Mouse (Mus musculus) CH12.LX (cell line): ENCODE results near the gene Mindy4b-ps. TPM values are rescaled to one million over a fixed set of nuclear protein-coding genes. Genes with fewer than 3 reads are reported as not detected.
A peak's percentile ranks its signal among the peaks of the same experiment; 100 is the strongest.

Experiments
- DNase-seq: peaks from one replicate; pipeline ENCODE4 v3.0.0-alpha.2; 2013; ENCODE audit errors: extremely low read depth
- H3K27ac ChIP-seq: 2 replicates; pipeline ENCODE4 v1.5.1; 2012; ENCODE audit warnings: low read depth, mild to moderate bottlenecking, control low read depth, moderate library complexity; ENCODE audit not compliant: insufficient read depth
- H3K27me3 ChIP-seq: replicated peaks from 2 replicates; pipeline ENCODE3; 2012; ENCODE audit warnings: inconsistent platforms
- H3K36me3 ChIP-seq, 2 experiments: replicated peaks in 1 of 2; 2 replicates each; pipeline versions ENCODE3 to v1.6.1; 2012; ENCODE audit warnings: inconsistent platforms in 1 of 2, low read length in 1 of 2, mild to moderate bottlenecking in 1 of 2, mixed read lengths in 1 of 2, moderate library complexity in 1 of 2; ENCODE audit not compliant: control insufficient read depth in 1 of 2, insufficient read depth in 1 of 2
- H3K4me1 ChIP-seq, 2 experiments: 2 replicates each; pipeline ENCODE4 v1.6.1; 2012; ENCODE audit warnings: inconsistent platforms in 1 of 2, moderate library complexity in 1 of 2; ENCODE audit not compliant: insufficient read depth in 2 of 2, control insufficient read depth in 1 of 2
- H3K4me2 ChIP-seq: 2 replicates; pipeline ENCODE4 v1.6.1; 2012; ENCODE audit warnings: low read depth, mild to moderate bottlenecking, control low read depth; ENCODE audit not compliant: poor library complexity, insufficient read depth, severe bottlenecking
- H3K4me3 ChIP-seq, 3 experiments: fragments of 150-350 bp in 1 of 3; sonication (generic) in 1 of 3; replicated peaks in 1 of 3; 2 replicates each; pipeline versions ENCODE3 to v1.5.1; 2011 to 2012; ENCODE audit warnings: low read depth in 2 of 3, low read length in 2 of 3, mild to moderate bottlenecking in 2 of 3, moderate library complexity in 2 of 3, control low read depth in 1 of 3, improper control_type of control experiment in 1 of 3, inconsistent platforms in 1 of 3, mixed read lengths in 1 of 3; ENCODE audit not compliant: poor library complexity in 1 of 3
- H3K79me2 ChIP-seq: replicated peaks from 2 replicates; pipeline ENCODE4 v1.6.1; 2012; ENCODE audit warnings: mild to moderate bottlenecking, moderate library complexity; ENCODE audit not compliant: control insufficient read depth, poor library complexity, insufficient read depth, severe bottlenecking; ENCODE audit errors: extremely low read depth
- H3K9ac ChIP-seq: 2 replicates; pipeline ENCODE4 v1.6.1; 2012; ENCODE audit warnings: low read depth, mild to moderate bottlenecking, control low read depth, moderate library complexity; ENCODE audit not compliant: insufficient read depth
- H3K9me3 ChIP-seq: replicated peaks from 2 replicates; pipeline ENCODE3; 2012; ENCODE audit warnings: low read length, inconsistent platforms, mixed read lengths
- CHD2 ChIP-seq: IDR thresholded peaks from 2 replicates; pipeline ENCODE4 v1.6.1; 2011; ENCODE audit warnings: low read length, improper control_type of control experiment
- CTCF ChIP-seq, 2 experiments: IDR thresholded peaks in 1 of 2; conservative IDR thresholded peaks in 1 of 2; 2 replicates each; pipeline ENCODE4 v1.5.1; 2011 to 2012; ENCODE audit warnings: low read depth in 2 of 2, low read length in 2 of 2, improper control_type of control experiment in 1 of 2, inconsistent platforms in 1 of 2, mild to moderate bottlenecking in 1 of 2, moderate library complexity in 1 of 2
- E2F4 ChIP-seq: IDR thresholded peaks from 2 replicates; pipeline ENCODE4 v1.6.1; 2011; ENCODE audit warnings: low read depth, low read length, improper control_type of control experiment; ENCODE audit not compliant: insufficient replicate concordance
- EP300 ChIP-seq: IDR thresholded peaks from 2 replicates; pipeline ENCODE4 v1.6.1; 2011; ENCODE audit warnings: low read length, improper control_type of control experiment
- ETS1 ChIP-seq: conservative IDR thresholded peaks from 2 replicates; pipeline ENCODE4 v1.6.1; 2012; ENCODE audit warnings: low read depth, mild to moderate bottlenecking, inconsistent platforms, low read length, improper control_type of control experiment, moderate library complexity
- GABPA ChIP-seq: IDR thresholded peaks from 2 replicates; pipeline ENCODE4 v1.6.1; 2012; ENCODE audit warnings: low read depth, low read length, improper control_type of control experiment, inconsistent platforms; ENCODE audit not compliant: insufficient replicate concordance
- JUN ChIP-seq: IDR thresholded peaks from 2 replicates; pipeline ENCODE4 v1.6.1; 2011; ENCODE audit warnings: low read depth, mild to moderate bottlenecking, low read length, improper control_type of control experiment, moderate library complexity; ENCODE audit not compliant: insufficient read depth
- KAT2A ChIP-seq: IDR thresholded peaks from 2 replicates; pipeline ENCODE4 v1.6.1; 2012; ENCODE audit warnings: low read length, improper control_type of control experiment, inconsistent platforms; ENCODE audit not compliant: insufficient replicate concordance
- MAFK ChIP-seq: IDR thresholded peaks from 2 replicates; pipeline ENCODE4 v1.6.1; 2011; ENCODE audit warnings: low read length, improper control_type of control experiment; ENCODE audit not compliant: insufficient replicate concordance
- MAZ ChIP-seq: IDR thresholded peaks from 2 replicates; pipeline ENCODE4 v1.6.1; 2012; ENCODE audit warnings: low read depth, mild to moderate bottlenecking, inconsistent platforms, low read length, improper control_type of control experiment, moderate library complexity
- MXI1 ChIP-seq: IDR thresholded peaks from 2 replicates; pipeline ENCODE4 v1.6.1; 2011; ENCODE audit warnings: mild to moderate bottlenecking, low read depth, low read length, improper control_type of control experiment
- MYC ChIP-seq: IDR thresholded peaks from 2 replicates; pipeline ENCODE4 v1.6.1; 2011; ENCODE audit warnings: low read depth, mild to moderate bottlenecking, improper control_type of control experiment, low read length
- NELFE ChIP-seq: IDR thresholded peaks from 2 replicates; pipeline ENCODE4 v1.6.1; 2011; ENCODE audit warnings: low read depth, low read length, improper control_type of control experiment
- PAX5 ChIP-seq: IDR thresholded peaks from 2 replicates; pipeline ENCODE4 v1.6.1; 2012; ENCODE audit warnings: low read length, inconsistent platforms, mixed read lengths
- POLR2A ChIP-seq: IDR thresholded peaks from 2 replicates; pipeline ENCODE4 v1.6.1; 2011; ENCODE audit warnings: low read depth, mild to moderate bottlenecking, improper control_type of control experiment, low read length
- RAD21 ChIP-seq: IDR thresholded peaks from 2 replicates; pipeline ENCODE4 v1.6.1; 2011; ENCODE audit warnings: low read depth, mild to moderate bottlenecking, low read length, improper control_type of control experiment, moderate library complexity
- SIN3A ChIP-seq: IDR thresholded peaks from 2 replicates; pipeline ENCODE4 v1.6.1; 2012; ENCODE audit warnings: low read length, improper control_type of control experiment, inconsistent platforms
- SMC3 ChIP-seq: IDR thresholded peaks from 2 replicates; pipeline ENCODE4 v1.6.1; 2011; ENCODE audit warnings: low read depth, low read length, improper control_type of control experiment
- TCF12 ChIP-seq: IDR thresholded peaks from 2 replicates; pipeline ENCODE4 v1.6.1; 2014; ENCODE audit warnings: low read depth, mild to moderate bottlenecking, inconsistent platforms, low read length, improper control_type of control experiment
- ZC3H11A ChIP-seq: IDR thresholded peaks from 2 replicates; pipeline ENCODE4 v1.6.1; 2012; ENCODE audit warnings: low read depth, mild to moderate bottlenecking, inconsistent platforms, low read length, improper control_type of control experiment
- ZNF384 ChIP-seq: IDR thresholded peaks from 2 replicates; pipeline ENCODE4 v1.6.1; 2012; ENCODE audit warnings: low read depth, low read length, improper control_type of control experiment, inconsistent platforms
- dilution Hi-C: fragments of 300-500 bp; cut with MboI; formaldehyde crosslinking; loops from 2 replicates; pipeline ENCODE4 v1.14.3; 2020; ENCODE audit warnings: low sequenced_read_pairs; ENCODE audit not compliant: extremely low pct_unique_long_range_greater_than_20kb, extremely low pct_ligation_motif_present
- in situ Hi-C: fragments of 300-500 bp; cut with MboI; formaldehyde crosslinking; loops from 3 replicates; pipeline ENCODE4 v1.14.3; 2019; ENCODE audit warnings: low sequenced_read_pairs, low pct_ligation_motif_present, low pct_unique_long_range_greater_than_20kb, mixed read lengths
- polyA plus RNA-seq: library from polyadenylated mRNA; unstranded; fragments of >175 nt; gene quantifications from 2 replicates; pipeline ENCODE4 v1.2.1, GENCODE M21; 2012; ENCODE audit warnings: low read depth; ENCODE audit not compliant: insufficient read length
- total RNA-seq, 2 experiments: library from RNA; depleted of rRNA; stranded (reverse); fragments of 300-350 nt in 1 of 2; fragments of >200 nt in 1 of 2; gene quantifications; 2 replicates each; pipeline ENCODE4 v1.2.3; 2012 to 2014

Mindy4b-ps gene
- total and polyA plus RNA-seq, 3 experiments = not detected

DNA sequence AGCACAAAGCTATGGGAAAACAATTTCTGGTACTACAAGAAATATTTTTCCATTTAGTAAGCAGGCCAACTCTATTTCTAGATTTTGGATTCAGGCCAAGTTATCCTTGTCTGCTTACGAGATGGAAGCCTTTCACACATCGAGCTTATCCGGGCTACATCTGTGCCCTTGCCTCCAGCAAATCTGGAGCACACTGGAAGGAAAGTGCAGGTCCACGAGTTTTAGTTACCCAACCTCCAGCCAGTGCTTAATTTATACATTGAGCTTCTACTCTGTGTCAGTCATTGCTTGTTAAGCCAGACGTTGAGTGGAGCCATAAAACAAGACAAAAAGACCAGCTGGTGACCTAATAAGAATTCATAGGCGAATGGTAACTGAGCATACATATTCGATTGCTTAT lies 43.6 kb upstream of the Mindy4b-ps start:
- DNase-seq = no peak
- Histone ChIP-seq H3K4me3 (no peak overlapping the region), H3K9me3 (no peaks in the 10 kb centered on the region), H3K27ac (no peak overlapping the region), H3K4me2 (no peak overlapping the region), H3K79me2 (no peaks in the 10 kb centered on the region), H3K36me3 (no peaks in the 10 kb centered on the region), H3K27me3 (no peaks in the 10 kb centered on the region), H3K9ac (no peak overlapping the region), H3K4me1 (no peaks in the 10 kb centered on the region)
- no peak for TF ChIP-seq E2F4
- no peak for TF ChIP-seq GABPA
- no peak for TF ChIP-seq TCF12
- TF ChIP-seq MAFK = no peak
- TF ChIP-seq POLR2A = no peak
- TF ChIP-seq SIN3A = no peak
- TF ChIP-seq SMC3 = no peak
- no peak for TF ChIP-seq ZNF384
- TF ChIP-seq NELFE = no peak
- TF ChIP-seq JUN = no peak
- TF ChIP-seq MAZ = no peak
- no peak for TF ChIP-seq ETS1
- dilution Hi-C loops = no loop called here
- in situ Hi-C loops = no loop called here

DNA sequence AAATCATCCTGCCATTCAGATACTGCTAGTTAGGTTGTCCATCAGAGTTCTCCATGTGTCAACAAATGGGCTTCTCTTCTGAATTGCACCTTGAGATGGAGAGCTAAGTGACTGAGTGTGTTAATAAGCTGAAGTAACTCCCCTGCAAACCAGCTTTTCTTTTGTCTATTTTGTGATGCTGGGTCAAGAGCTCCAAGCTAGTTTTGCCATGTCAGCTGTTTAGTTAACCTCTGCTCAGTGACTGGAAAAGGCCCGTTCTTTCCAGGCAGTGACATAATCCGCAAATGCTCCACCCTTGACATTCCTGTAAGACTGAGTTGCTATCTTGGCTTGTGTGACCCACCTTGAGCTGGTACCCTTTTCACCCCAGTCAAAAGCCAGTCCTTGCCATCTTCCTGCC lies 40.9 kb upstream of the Mindy4b-ps start:
- Histone ChIP-seq H3K4me3 (no peak overlapping the region), H3K9ac (no peak overlapping the region), H3K27me3 (no peaks in the 10 kb centered on the region), H3K36me3 (no peaks in the 10 kb centered on the region), H3K4me2 (no peak overlapping the region), H3K79me2 (no peaks in the 10 kb centered on the region), H3K27ac (no peak overlapping the region), H3K4me1 (no peaks in the 10 kb centered on the region), H3K9me3 (no peaks in the 10 kb centered on the region)
- DNase-seq = no peak
- TF ChIP-seq MAFK (peak; percentile 54; the same call in 1 of the 2 replicates), MXI1 (no peak)
- dilution Hi-C loops = no loop called here
- in situ Hi-C loops = no loop called here

DNA sequence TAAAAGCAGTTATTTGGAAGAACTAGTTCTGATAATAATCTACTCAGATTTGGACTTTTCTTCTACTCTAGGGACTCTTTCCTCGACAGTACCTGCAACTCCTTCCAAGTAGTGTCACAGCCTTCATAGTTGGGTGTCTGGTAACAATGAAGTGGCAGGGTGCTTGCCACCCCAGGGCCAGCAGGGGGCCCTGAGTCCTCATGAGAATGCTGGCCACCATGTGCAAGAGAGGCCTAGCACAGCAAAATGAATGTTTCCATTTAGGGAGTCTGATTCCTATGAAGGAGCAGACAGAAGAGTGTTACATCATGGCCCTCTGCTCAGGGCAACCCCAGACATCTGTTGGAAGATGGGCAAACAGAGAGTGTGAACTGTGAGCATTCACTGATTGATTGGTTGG lies 21.3 kb upstream of the Mindy4b-ps start:
- in situ Hi-C loops = no loop called here
- no peaks in the 10 kb centered on the region for H3K36me3 ChIP-seq
- no peak for TF ChIP-seq ZC3H11A
- TF ChIP-seq SMC3 = peak; percentile 77
- no peak for TF ChIP-seq PAX5
- peak; percentile 79 for TF ChIP-seq RAD21
- TF ChIP-seq POLR2A = no peak
- TF ChIP-seq ZNF384 = no peak
- TF ChIP-seq MYC = peak; percentile 55; the same call in 1 of the 2 replicates
- TF ChIP-seq E2F4 = no peak
- peak; percentile 57 to 84 for TF ChIP-seq CTCF (conservative IDR thresholded peaks at IDR 0.05 in 1 of 2, IDR thresholded peaks at IDR 0.05 in 1 of 2; ENCODE audit: low read depth in 2 of 2, low read length in 2 of 2)
- TF ChIP-seq MAZ = no peak
- TF ChIP-seq CHD2 = no peak
- TF ChIP-seq SIN3A = no peak
- no peak for TF ChIP-seq NELFE
- TF ChIP-seq KAT2A = no peak
- no peak for TF ChIP-seq EP300
- TF ChIP-seq, all 38 proteins: peak for 4
- Histone ChIP-seq H3K4me3 (no peak overlapping the region), H3K9me3 (no peaks in the 10 kb centered on the region), H3K79me2 (no peaks in the 10 kb centered on the region), H3K4me1 (peaks cover 0 to 4% of the 10 kb centered on the region in 2 experiments; a peak in 2 of 4 replicates), H3K9ac (no peak overlapping the region), H3K27me3 (no peaks in the 10 kb centered on the region), H3K27ac (no peak overlapping the region), H3K4me2 (no peak overlapping the region)
- dilution Hi-C loops = no loop called here
- peak; percentile 62 for DNase-seq
